10 mouse cellular contexts compared by ENCODE assay signal in genomic region chr16:17486505-17486904, GRCm38 (mm10). TPM values are rescaled to one million over a fixed set of nuclear protein-coding genes. Genes with fewer than 3 reads are reported as not detected.
A peak's percentile ranks its signal among the peaks of the same experiment; 100 is the strongest.
DNase-seq lines count a peak whose midpoint lies in the region; ATAC-seq and TF ChIP-seq lines count a peak whose summit lies in the region.
"Had no signal": no experiment of that assay in that cellular context is flagged by ENCODE, and none has a peak within 500 bp of the region (broad histone marks: within the 10 kb centered on the region; RNA-seq: fewer than 3 reads in every experiment).

No protein-coding gene starts in this region.

- H3K27ac ChIP-seq in forebrain, postnatal 0 days (ENCODE audit: low read depth, low read length), result no peak overlapping the region
- no peak overlapping the region for H3K27ac ChIP-seq in forebrain, embryonic 15.5 days (replicated peaks)
- no peak overlapping the region for H3K27ac ChIP-seq in kidney, postnatal 0 days
- H3K27ac ChIP-seq: macrophage had no signal

- H3K4me3 ChIP-seq in forebrain, postnatal 0 days (ENCODE audit: low read depth, low read length), result no peak overlapping the region
- no peak overlapping the region for H3K4me3 ChIP-seq in forebrain, embryonic 15.5 days
- no peak overlapping the region for H3K4me3 ChIP-seq in kidney, postnatal 0 days (replicated peaks; ENCODE audit: low read depth, low read length)

- peak; percentile 19 for DNase-seq in forebrain, postnatal 0 days
- DNase-seq in testis, postnatal 10 days (ENCODE audit: low spot score), result peak; percentile 68
- DNase-seq in testis, postnatal 14 days (ENCODE audit: low spot score), result no peak
- DNase-seq in kidney, postnatal 0 days (ENCODE audit: low spot score), result peak; percentile 31
- DNase-seq in thymus, postnatal 25 days, result peak; percentile 50
- no peak for DNase-seq in urinary bladder, postnatal 10 days (ENCODE audit: low spot score)

- ATAC-seq in forebrain, postnatal 0 days, result no peak
- ATAC-seq in forebrain, embryonic 15.5 days (replicated peaks), result no peak
- no peak for ATAC-seq in kidney, postnatal 0 days (replicated peaks; ENCODE audit: low FRiP score, low read depth)
- ATAC-seq in granulocyte monocyte progenitor cell, adult 5-6 weeks (replicated peaks; ENCODE audit: poor library complexity, severe bottlenecking), result no peak
- ATAC-seq: intestine, postnatal 0 days had no signal

- no peaks in the 10 kb centered on the region for H3K27me3 ChIP-seq in forebrain, postnatal 0 days (ENCODE audit: insufficient read depth, low read length)
- 0 out of 2 replicates have a peak, but pooled peaks cover 5% of the 10 kb centered on the region for H3K27me3 ChIP-seq in forebrain, embryonic 15.5 days
- no peaks in the 10 kb centered on the region for H3K27me3 ChIP-seq in kidney, postnatal 0 days (ENCODE audit: insufficient read depth, low read length)

- H3K4me2 ChIP-seq in forebrain, postnatal 0 days (ENCODE audit: low read depth), result no peak overlapping the region
- H3K4me2 ChIP-seq in forebrain, embryonic 15.5 days (replicated peaks), result no peak overlapping the region
- H3K4me2 ChIP-seq in kidney, postnatal 0 days (ENCODE audit: low read length), result no peak overlapping the region

- no peak overlapping the region for H3K9ac ChIP-seq in forebrain, postnatal 0 days
- H3K9ac ChIP-seq in forebrain, embryonic 15.5 days (replicated peaks), result no peak overlapping the region
- no peak overlapping the region for H3K9ac ChIP-seq in kidney, postnatal 0 days (ENCODE audit: low read depth, low read length)

- H3K9me3 ChIP-seq in forebrain, postnatal 0 days (ENCODE audit: low read length), result no peaks in the 10 kb centered on the region
- H3K9me3 ChIP-seq in forebrain, embryonic 15.5 days, result no peaks in the 10 kb centered on the region
- H3K9me3 ChIP-seq in kidney, postnatal 0 days (replicated peaks; ENCODE audit: low read length), result no peaks in the 10 kb centered on the region

- no peak for TF ChIP-seq CTCF in forebrain, postnatal 0 days (IDR thresholded peaks at IDR 0.05; ENCODE audit: low read depth)
- TF ChIP-seq CTCF in kidney, postnatal 0 days (IDR thresholded peaks at IDR 0.05; ENCODE audit: low read depth), result no peak

- 32% methylated on average over 3 of the region's 3 CpGs for WGBS in forebrain, postnatal 0 days
- WGBS in forebrain, embryonic 15.5 days, result 30% methylated on average over 3 of the region's 3 CpGs
- WGBS in kidney, postnatal 0 days, result 36% methylated on average over 3 of the region's 3 CpGs

- peaks cover 42% of the 10 kb centered on the region for H3K36me3 ChIP-seq in forebrain, postnatal 0 days (ENCODE audit: insufficient read depth)
- peaks cover 34% of the 10 kb centered on the region for H3K36me3 ChIP-seq in forebrain, embryonic 15.5 days
- peaks cover 37% of the 10 kb centered on the region for H3K36me3 ChIP-seq in kidney, postnatal 0 days (ENCODE audit: insufficient read depth, low read length)

- H3K4me1 ChIP-seq in forebrain, postnatal 0 days (ENCODE audit: insufficient read depth), result no peaks in the 10 kb centered on the region
- peaks cover 15% of the 10 kb centered on the region for H3K4me1 ChIP-seq in forebrain, embryonic 15.5 days
- no peaks in the 10 kb centered on the region for H3K4me1 ChIP-seq in kidney, postnatal 0 days (replicated peaks; ENCODE audit: insufficient read depth, low read length)

RNA-seq across cellular contexts. Expression of gene Aifm3, which starts 2.9 kb away (rescaled TPM):
- total RNA-seq in forebrain, postnatal 0 days (2014; rRNA removed), result 15.2 and 21.8 TPM in 2 replicates
- polyA plus RNA-seq in forebrain, postnatal 0 days (2015; fragmentation: Nextera tagmentation; extraction: Ambion mirVana), result 7.5 and 12.7 TPM in 2 replicates
- 8.0 and 10.6 TPM in 2 replicates for polyA plus RNA-seq in forebrain, embryonic 15.5 days (2015; fragmentation: Nextera tagmentation; extraction: Ambion mirVana)
- 1.4 and 2.4 TPM in 2 replicates for polyA plus RNA-seq in kidney, postnatal 0 days (2015; fragmentation: Nextera tagmentation; extraction: Ambion mirVana)
- not detected in 2 replicates for total RNA-seq in granulocyte monocyte progenitor cell, adult 5-6 weeks (2014; fragmentation: Nextera tagmentation)
- not detected in 2 replicates for total RNA-seq in granulocyte monocyte progenitor cell, adult 5-6 weeks (2017)
- polyA plus RNA-seq: macrophage had no signal

RNA-seq across cellular contexts. Expression of gene Lztr1, which starts 22.0 kb away (rescaled TPM):
- total RNA-seq in forebrain, postnatal 0 days (2014; rRNA removed), result 206 and 244 TPM in 2 replicates
- 91.4 and 103 TPM in 2 replicates for polyA plus RNA-seq in forebrain, postnatal 0 days (2015; fragmentation: Nextera tagmentation; extraction: Ambion mirVana)
- polyA plus RNA-seq in forebrain, embryonic 15.5 days (2015; fragmentation: Nextera tagmentation; extraction: Ambion mirVana), result 120 and 133 TPM in 2 replicates
- 65.7 and 73.4 TPM in 2 replicates for polyA plus RNA-seq in kidney, postnatal 0 days (2015; fragmentation: Nextera tagmentation; extraction: Ambion mirVana)
- total RNA-seq in granulocyte monocyte progenitor cell, adult 5-6 weeks (2014; fragmentation: Nextera tagmentation), result 35.0 and 51.1 TPM in 2 replicates
- total RNA-seq in granulocyte monocyte progenitor cell, adult 5-6 weeks (2017), result 47.1 and 73.7 TPM in 2 replicates

RNA-seq across cellular contexts. Expression of gene Crkl, which starts 34.7 kb away (rescaled TPM):
- total RNA-seq in forebrain, postnatal 0 days (2014; rRNA removed), result 31.4 and 55.4 TPM in 2 replicates
- 44.5 and 60.5 TPM in 2 replicates for polyA plus RNA-seq in forebrain, postnatal 0 days (2015; fragmentation: Nextera tagmentation; extraction: Ambion mirVana)
- 117 and 120 TPM in 2 replicates for polyA plus RNA-seq in forebrain, embryonic 15.5 days (2015; fragmentation: Nextera tagmentation; extraction: Ambion mirVana)
- polyA plus RNA-seq in kidney, postnatal 0 days (2015; fragmentation: Nextera tagmentation; extraction: Ambion mirVana), result 50.7 and 51.3 TPM in 2 replicates
- total RNA-seq in granulocyte monocyte progenitor cell, adult 5-6 weeks (2014; fragmentation: Nextera tagmentation), result 26.0 and 30.1 TPM in 2 replicates
- 19.4 and 20.9 TPM in 2 replicates for total RNA-seq in granulocyte monocyte progenitor cell, adult 5-6 weeks (2017)

RNA-seq across cellular contexts. Expression of gene Thap7, which starts 44.4 kb away (rescaled TPM):
- 69.2 and 71.0 TPM in 2 replicates for total RNA-seq in forebrain, postnatal 0 days (2014; rRNA removed)
- 58.3 and 64.4 TPM in 2 replicates for polyA plus RNA-seq in forebrain, postnatal 0 days (2015; fragmentation: Nextera tagmentation; extraction: Ambion mirVana)
- polyA plus RNA-seq in forebrain, embryonic 15.5 days (2015; fragmentation: Nextera tagmentation; extraction: Ambion mirVana), result 65.8 and 67.7 TPM in 2 replicates
- polyA plus RNA-seq in kidney, postnatal 0 days (2015; fragmentation: Nextera tagmentation; extraction: Ambion mirVana), result 58.6 and 62.8 TPM in 2 replicates
- total RNA-seq in granulocyte monocyte progenitor cell, adult 5-6 weeks (2014; fragmentation: Nextera tagmentation), result 18.4 and 24.8 TPM in 2 replicates
- total RNA-seq in granulocyte monocyte progenitor cell, adult 5-6 weeks (2017), result 32.1 and 43.8 TPM in 2 replicates

Comparison
In these comparisons a context has a peak if more than half of its experiments do, and no peak if none do; other contexts are left out.
1. DNase-seq: peak in forebrain, postnatal 0 days (single experiment), testis, postnatal 10 days (single experiment), kidney, postnatal 0 days (single experiment) and thymus, postnatal 25 days (single experiment); none in testis, postnatal 14 days (single experiment) and urinary bladder, postnatal 10 days (single experiment).